Mouse (Mus musculus) liver, adult (tissue): ENCODE results near the gene Shisal1.

Experiments
- GATA4 ChIP-seq: IDR thresholded peaks from 2 replicates; pipeline ENCODE4 v1.6.1; 2014; ENCODE audit warnings: mild to moderate bottlenecking, low read length; ENCODE audit not compliant: insufficient replicate concordance

Gene Shisal1

DNA sequence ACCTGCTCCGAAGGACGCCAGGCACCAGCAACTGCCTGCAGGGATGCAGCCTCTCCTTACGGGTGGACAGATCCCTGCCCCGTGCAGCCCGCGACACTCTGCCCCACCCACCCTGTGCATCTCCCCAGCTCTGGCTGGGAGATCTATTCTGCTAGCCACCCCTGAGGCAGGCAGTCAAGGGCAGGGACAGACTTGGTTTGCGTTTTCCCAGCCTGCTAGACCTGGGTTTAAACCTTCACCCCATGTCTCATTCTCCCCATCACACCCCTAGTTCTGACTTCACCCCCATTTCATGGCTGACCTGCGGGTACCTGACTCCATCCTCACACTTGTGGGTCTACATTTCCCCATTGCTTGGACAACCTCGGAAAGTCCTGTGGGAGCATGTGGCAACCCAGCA, at the start of gene Shisal1:
Shisal1 (minus strand) TSS at position 101 of the 400 bp plus-strand sequence.
- no peak for TF ChIP-seq GATA4

- no peak for TF ChIP-seq GATA4
Observed at GRCm38 (mm10) chr15:84490486-84490885, 43.6 kb upstream of the Shisal1 start.

DNA sequence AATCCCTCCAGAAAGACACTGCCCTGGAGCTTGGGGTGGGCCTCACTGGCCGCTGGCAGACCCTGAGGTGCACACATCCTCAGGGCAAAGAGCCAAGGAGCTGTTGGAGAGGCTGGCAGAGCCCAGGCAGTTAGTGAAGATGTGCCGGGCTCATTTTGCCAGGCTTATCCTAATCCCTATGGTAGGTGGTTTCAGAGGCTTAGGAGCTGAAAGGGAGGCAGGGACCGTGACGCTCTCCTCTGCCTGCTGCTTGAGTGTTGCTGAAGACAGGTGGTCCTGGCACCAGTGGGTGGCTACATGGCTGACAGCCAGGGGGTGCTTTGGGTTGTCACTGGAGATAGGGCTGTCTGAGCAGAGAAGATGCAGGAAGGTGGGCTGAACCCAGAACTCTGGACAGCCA, 37.4 kb upstream of the Shisal1 start:
- no peak for TF ChIP-seq GATA4

GRCm38 (mm10) chr15:84483622-84484021, 36.7 kb upstream of the Shisal1 start:
- no peak for TF ChIP-seq GATA4

DNA sequence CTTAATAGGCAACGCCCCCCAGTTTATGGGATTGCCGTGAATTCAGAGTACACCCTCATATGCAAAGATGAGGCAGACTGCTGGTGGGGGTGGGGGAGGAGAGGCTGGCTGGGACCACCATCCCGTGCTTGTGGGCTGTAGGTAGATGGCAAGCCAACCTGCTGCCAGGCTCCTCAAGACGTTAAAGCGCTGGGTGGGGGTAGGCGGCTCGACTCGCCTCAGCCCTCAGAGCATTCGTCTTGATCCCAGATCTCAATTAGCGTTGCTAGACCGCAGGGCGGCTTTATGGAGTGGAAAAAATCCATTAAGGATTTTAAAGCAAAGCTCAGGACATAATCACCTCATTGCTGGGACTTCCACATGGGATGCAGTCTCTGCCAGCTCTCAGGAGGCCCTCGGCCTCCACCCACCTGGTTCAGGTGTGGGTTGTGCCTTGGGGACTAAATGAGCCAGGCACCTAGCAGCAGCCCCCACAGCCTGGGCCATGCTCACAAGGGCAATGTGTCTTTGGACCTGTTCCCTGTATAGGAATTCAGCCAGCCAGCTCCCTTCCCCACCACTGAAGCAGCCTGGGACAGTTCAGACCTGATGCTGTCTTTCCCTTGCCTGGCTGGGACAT, 34.5 kb upstream of the Shisal1 start:
- TF ChIP-seq GATA4, result no peak

DNA sequence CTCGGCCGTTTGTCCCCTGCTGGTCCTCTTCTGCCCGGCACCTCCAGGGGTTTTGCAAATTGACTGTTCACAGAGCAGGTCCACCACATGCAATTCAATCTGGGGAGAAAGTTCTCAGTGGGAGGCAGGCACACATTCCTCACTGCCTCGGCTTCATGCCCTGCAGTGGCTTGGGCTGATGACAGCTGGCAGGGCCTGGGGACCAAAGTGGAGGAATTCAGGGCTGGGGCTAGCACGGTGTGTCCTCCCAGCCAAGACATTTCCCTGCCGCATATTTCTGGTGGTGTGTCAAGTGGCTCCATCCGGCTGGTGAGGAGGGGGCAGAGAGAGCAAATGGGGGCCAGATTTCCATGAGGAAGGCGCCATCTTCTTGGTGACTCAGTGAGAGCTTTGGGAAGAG, 22.5 kb upstream of the Shisal1 start:
- TF ChIP-seq GATA4, result no peak

GRCm38 (mm10) chr15:84467761-84468160, 20.9 kb upstream of the Shisal1 start:
- TF ChIP-seq GATA4, result no peak

GRCm38 (mm10) chr15:84466458-84467267, 19.8 kb upstream of the Shisal1 start:
- TF ChIP-seq GATA4, result no peak

GRCm38 (mm10) chr15:84461429-84461828, 14.5 kb upstream of the Shisal1 start:
- TF ChIP-seq GATA4, result no peak

DNA sequence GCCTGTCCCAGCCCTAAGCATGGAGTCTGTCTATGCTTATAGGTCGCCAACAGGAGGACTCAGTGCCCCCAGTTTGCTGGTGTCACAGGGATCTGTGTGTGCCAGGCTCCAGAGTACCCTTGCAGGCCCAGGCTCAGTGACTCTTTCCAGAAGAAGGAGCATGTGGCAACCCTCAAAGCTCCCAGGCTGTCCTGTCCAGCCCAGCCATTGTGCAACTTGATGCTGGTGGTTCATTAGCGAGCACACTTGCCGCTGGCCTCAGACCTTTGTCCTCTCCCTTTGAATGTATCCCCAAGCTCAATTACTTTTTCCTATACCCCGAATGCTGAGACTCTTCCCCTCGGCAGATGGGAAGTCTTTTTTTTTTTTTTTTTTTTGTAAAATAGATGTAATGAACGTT, 12.1 kb upstream of the Shisal1 start:
- TF ChIP-seq GATA4, result no peak

DNA sequence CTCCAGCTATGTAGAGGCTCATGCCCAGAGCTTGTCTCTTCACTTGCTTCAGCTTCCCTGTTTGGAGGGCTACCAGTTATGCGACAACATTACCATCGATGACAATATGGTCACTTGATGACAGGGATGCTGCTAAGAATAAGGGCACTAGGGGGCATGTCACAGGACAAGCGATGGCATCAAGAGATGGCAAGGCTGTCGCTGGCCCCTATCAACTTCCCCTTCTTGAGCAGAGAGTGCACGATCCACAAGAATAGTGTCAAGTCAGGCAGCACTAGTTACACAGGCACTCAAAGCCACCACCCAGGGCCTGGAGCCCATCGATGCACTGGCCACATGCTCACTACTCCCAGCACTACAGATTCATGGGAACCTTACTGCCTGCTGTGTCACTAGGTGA, 8.4 kb upstream of the Shisal1 start:
- TF ChIP-seq GATA4, result no peak

- no peak for TF ChIP-seq GATA4
Observed at GRCm38 (mm10) chr15:84453091-84453490, 6.2 kb upstream of the Shisal1 start.

DNA sequence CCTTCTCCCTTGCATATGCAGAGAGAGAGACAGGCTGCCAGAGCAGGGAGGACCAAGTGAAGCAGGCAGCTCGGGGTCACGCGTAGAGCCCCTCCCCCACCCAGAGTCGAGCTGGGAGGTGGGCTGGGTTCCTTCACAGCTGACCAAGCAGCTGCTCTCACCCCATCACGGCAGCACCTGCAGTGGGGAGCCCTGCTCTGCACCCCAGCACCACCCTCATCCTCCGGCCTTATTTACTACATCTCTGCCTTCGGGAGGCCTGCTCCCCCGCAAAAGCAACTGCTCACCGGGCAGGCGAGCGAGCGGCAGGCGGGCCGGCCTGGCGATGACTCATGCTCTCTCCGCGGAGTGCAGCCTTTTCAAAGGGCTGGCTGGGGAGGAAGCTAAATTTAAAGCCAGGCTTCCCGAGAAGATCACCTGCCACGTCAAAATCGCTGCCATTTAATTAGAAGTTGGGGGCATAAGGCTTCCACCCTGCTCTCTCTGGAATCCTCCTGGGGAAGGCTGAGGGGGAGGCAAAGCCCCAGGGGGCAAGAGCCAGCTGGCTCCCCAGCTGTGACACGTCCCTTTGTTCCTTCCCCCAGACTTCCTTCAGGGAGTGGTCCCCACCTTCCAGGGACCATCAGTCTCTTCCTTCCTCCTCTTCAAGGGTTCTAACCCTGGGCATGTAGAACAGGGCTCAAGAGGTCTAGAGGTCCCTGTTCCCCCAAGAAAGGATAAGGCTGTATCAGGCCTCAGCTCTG, 3.7 kb upstream of the Shisal1 start:
- no peak for TF ChIP-seq GATA4

GRCm38 (mm10) chr15:84445812-84446716, 833 bp downstream of the Shisal1 start:
- TF ChIP-seq GATA4, result no peak

- TF ChIP-seq GATA4, result no peak
Observed at GRCm38 (mm10) chr15:84444181-84444580, 2.7 kb downstream of the Shisal1 start.
